Mouse (Mus musculus): ENCODE measurements around the gene Gm10961. TPM values are rescaled to one million over a fixed set of nuclear protein-coding genes. Genes with fewer than 3 reads are reported as not detected.
A peak's percentile ranks its signal among the peaks of the same experiment; 100 is the strongest.
"Not testable (repeated sequence)": the region's sequence is repeated elsewhere in the genome, so short reads cannot be mapped to it uniquely, and the experiment has no call there.

Gene Gm10961
- total RNA-seq, 4 experiments from 2014 or later, result not detected

- peak; percentile 38 for DNase-seq (ENCODE audit: low spot score)
Measured at GRCm38 (mm10) chr3:107612902-107613525, 18.1 kb upstream of the Gm10961 start.

- DNase-seq (ENCODE audit: low spot score), result no peak
Measured at GRCm38 (mm10) chr3:107617800-107618199, 13.3 kb upstream of the Gm10961 start.

GRCm38 (mm10) chr3:107619911-107620310 is 11.2 kb upstream of the Gm10961 start:
- no peak for DNase-seq (ENCODE audit: low spot score)

- no peak for DNase-seq (ENCODE audit: low spot score)
Measured at GRCm38 (mm10) chr3:107621286-107622075, 9.6 kb upstream of the Gm10961 start.

- DNase-seq (ENCODE audit: low spot score), result no peak
Measured at GRCm38 (mm10) chr3:107622537-107622936, 8.6 kb upstream of the Gm10961 start.

GRCm38 (mm10) chr3:107624424-107624823 is 6.7 kb upstream of the Gm10961 start:
- DNase-seq (ENCODE audit: low spot score), result no peak

- no peak for DNase-seq (ENCODE audit: low spot score)
Measured at GRCm38 (mm10) chr3:107625536-107625935, 5.6 kb upstream of the Gm10961 start.

- DNase-seq (ENCODE audit: low spot score), result no peak
Measured at GRCm38 (mm10) chr3:107626751-107627150, 4.4 kb upstream of the Gm10961 start.

- no peak for DNase-seq (ENCODE audit: low spot score)
Measured at GRCm38 (mm10) chr3:107627641-107628040, 3.5 kb upstream of the Gm10961 start.

GRCm38 (mm10) chr3:107628551-107628950 is 2.6 kb upstream of the Gm10961 start:
- no peak for DNase-seq (ENCODE audit: low spot score)

GRCm38 (mm10) chr3:107629411-107629810 is 1.7 kb upstream of the Gm10961 start:
- DNase-seq (ENCODE audit: low spot score), result no peak

GRCm38 (mm10) chr3:107631523-107631958 is 419 bp downstream of the Gm10961 start, which contains the start of gene Strip1:
Gene Strip1, minus strand, starts transcription at chr3:107631694.
- DNase-seq (ENCODE audit: low spot score), result peak; percentile 95

- no peak for DNase-seq (ENCODE audit: low spot score)
Measured at GRCm38 (mm10) chr3:107632786-107633185, 1.7 kb downstream of the Gm10961 start.

GRCm38 (mm10) chr3:107633906-107634305 is 2.8 kb downstream of the Gm10961 start:
- no peak for DNase-seq (ENCODE audit: low spot score)

- DNase-seq (ENCODE audit: low spot score), result no peak
Measured at GRCm38 (mm10) chr3:107635836-107636235, 4.7 kb downstream of the Gm10961 start.

GRCm38 (mm10) chr3:107636236-107636635 is 5.1 kb downstream of the Gm10961 start:
- DNase-seq (ENCODE audit: low spot score), result no peak

- no peak for DNase-seq (ENCODE audit: low spot score)
Measured at GRCm38 (mm10) chr3:107637606-107638172, 6.6 kb downstream of the Gm10961 start.

GRCm38 (mm10) chr3:107646947-107647346 is 15.8 kb downstream of the Gm10961 start:
- DNase-seq (ENCODE audit: low spot score), result peak; percentile 8

GRCm38 (mm10) chr3:107650276-107650675 is 19.2 kb downstream of the Gm10961 start:
- not testable (repeated sequence) for DNase-seq (ENCODE audit: low spot score)

- no peak for DNase-seq (ENCODE audit: low spot score)
Measured at GRCm38 (mm10) chr3:107652968-107653367, 21.8 kb downstream of the Gm10961 start.

GRCm38 (mm10) chr3:107654861-107655260 is 23.7 kb downstream of the Gm10961 start:
- DNase-seq (ENCODE audit: low spot score), result no peak

GRCm38 (mm10) chr3:107655491-107655890 is 24.4 kb downstream of the Gm10961 start:
- no peak for DNase-seq (ENCODE audit: low spot score)

- no peak for DNase-seq (ENCODE audit: low spot score)
Measured at GRCm38 (mm10) chr3:107656151-107656550, 25.0 kb downstream of the Gm10961 start.

Data from heart, adult 8-10 months (tissue).